Mouse (Mus musculus) hindbrain, embryonic 14.5 days (tissue): ENCODE measurements around the gene Trim28. TPM values are rescaled to one million over a fixed set of nuclear protein-coding genes. Genes with fewer than 3 reads are reported as not detected.

ENCODE experiments used
- ATAC-seq: fragments of 200-750 bp; cut with Nextera tagmentation; 2 replicates; pipeline ENCODE4 v1.8.0; 2017; ENCODE audit warnings: moderate number of reproducible peaks, mild to moderate bottlenecking, moderate TSS enrichment, moderate library complexity; ENCODE audit not compliant: low FRiP score
- DNase-seq: peaks from one replicate; pipeline ENCODE4 v3.0.0-alpha.2; 2015; ENCODE audit warnings: low spot score
- H3K27ac ChIP-seq: fragments of 300-500 bp; sonication (generic); 2 replicates; pipeline ENCODE4 v1.5.1; 2014; ENCODE audit warnings: mild to moderate bottlenecking, moderate library complexity
- H3K27me3 ChIP-seq: fragments of 300-500 bp; sonication (generic); 2 replicates; pipeline ENCODE4 v1.6.1; 2014; ENCODE audit warnings: mild to moderate bottlenecking, low read length, mixed read lengths; ENCODE audit not compliant: control insufficient read depth, insufficient read depth
- H3K36me3 ChIP-seq: fragments of 300-500 bp; sonication (generic); replicated peaks from 2 replicates; pipeline ENCODE4 v1.6.1; 2014; ENCODE audit not compliant: control insufficient read depth, insufficient read depth
- H3K4me1 ChIP-seq: fragments of 300-500 bp; sonication (generic); replicated peaks from 2 replicates; pipeline ENCODE4 v1.6.1; 2014; ENCODE audit warnings: antibody characterized with exemption, low read length, mixed read lengths; ENCODE audit not compliant: control insufficient read depth, insufficient read depth
- H3K4me2 ChIP-seq: fragments of 300-500 bp; sonication (generic); replicated peaks from 2 replicates; pipeline ENCODE4 v1.6.1; 2014; ENCODE audit warnings: mild to moderate bottlenecking, moderate library complexity
- H3K4me3 ChIP-seq: fragments of 300-500 bp; sonication (generic); replicated peaks from 2 replicates; pipeline ENCODE4 v1.5.1; 2014; ENCODE audit warnings: mild to moderate bottlenecking, low read length
- H3K9ac ChIP-seq: fragments of 300-500 bp; sonication (generic); 2 replicates; pipeline ENCODE4 v1.6.1; 2014
- H3K9me3 ChIP-seq: fragments of 300-500 bp; sonication (generic); 2 replicates; pipeline ENCODE4 v1.6.1; 2016; ENCODE audit warnings: low read length; ENCODE audit not compliant: control insufficient read depth
- WGBS: fragments of 180-500 bp; shearing (Covaris S2); extraction: QIAGEN DNeasy Blood & Tissue Kit; methylation state at CpG from one replicate; pipeline ENCODE4 v1.1.7; 2014; 5-methylcytosine and 5-hydroxymethylcytosine counted together
- polyA plus RNA-seq: library from polyadenylated mRNA; unstranded; fragments of >200 nt; fragmentation: Nextera tagmentation; extraction: Ambion mirVana; gene quantifications from 2 replicates; pipeline ENCODE4 v1.2.1, GENCODE M21; 2014

Gene Trim28
- polyA plus RNA-seq, 1 experiment from 2014 or later, result 271 TPM

GRCm38 (mm10) chr7:13072293-13072692 lies 73.4 kb downstream of the Trim28 start:
- no peak overlapping the region for H3K4me3 ChIP-seq
- H3K27ac ChIP-seq, result no peak overlapping the region
- no peaks in the 10 kb centered on the region for H3K36me3 ChIP-seq
- no peaks in the 10 kb centered on the region for H3K4me1 ChIP-seq
- H3K9me3 ChIP-seq, result no peaks in the 10 kb centered on the region
- ATAC-seq (no peak), DNase-seq (no peak)
- no peak overlapping the region for H3K4me2 ChIP-seq
- WGBS, result 62% methylated on average over 5 of the region's 5 CpGs
- H3K9ac ChIP-seq, result no peak overlapping the region
- H3K27me3 ChIP-seq, result no peaks in the 10 kb centered on the region

Other genes starting within 250 kb of the Trim28 start
- 27.7 and 31.0 TPM in 2 replicates for gene Zscan18, start 195.5 kb upstream of the Trim28 start, polyA plus RNA-seq
- gene Zfp329, start 180.3 kb upstream of the Trim28 start, polyA plus RNA-seq, result 30.8 and 31.5 TPM in 2 replicates
- 26.9 and 27.7 TPM in 2 replicates for gene Zfp110, start 164.4 kb upstream of the Trim28 start, polyA plus RNA-seq
- gene Zfp128, start 117.9 kb upstream of the Trim28 start, polyA plus RNA-seq, result 7.8 and 9.1 TPM in 2 replicates
- 10.5 and 13.0 TPM in 2 replicates for gene Zscan22, start 101.3 kb upstream of the Trim28 start, polyA plus RNA-seq
- 671 and 781 TPM in 2 replicates for gene Rps5, start 76.8 kb upstream of the Trim28 start, polyA plus RNA-seq
- 0.87 and 0.95 TPM in 2 replicates for gene Rnf225, start 71.7 kb upstream of the Trim28 start, polyA plus RNA-seq
- gene Zfp324, start 33.3 kb upstream of the Trim28 start, polyA plus RNA-seq, result 12.2 and 13.9 TPM in 2 replicates
- gene Zfp446, start 21.3 kb upstream of the Trim28 start, polyA plus RNA-seq, result 6.6 and 8.9 TPM in 2 replicates
- gene Slc27a5, start 922 bp upstream of the Trim28 start, polyA plus RNA-seq, result 0.14 and 0.29 TPM in 2 replicates
- gene Zbtb45, start 10.9 kb downstream of the Trim28 start, polyA plus RNA-seq, result 37.9 and 40.8 TPM in 2 replicates
- 173 and 184 TPM in 2 replicates for gene Chmp2a, start 35.7 kb downstream of the Trim28 start, polyA plus RNA-seq
- gene Ube2m, start 39.2 kb downstream of the Trim28 start, polyA plus RNA-seq, result 178 and 179 TPM in 2 replicates
- gene Mzf1, start 55.6 kb downstream of the Trim28 start, polyA plus RNA-seq, result 6.2 and 6.4 TPM in 2 replicates
- gene Vmn1r85, start 96.1 kb downstream of the Trim28 start, polyA plus RNA-seq, result 0.11 and 0.21 TPM in 2 replicates
- gene Vmn1r86, start 120.8 kb downstream of the Trim28 start, polyA plus RNA-seq, result not detected in 2 replicates
- gene Vmn1r87, start 141.0 kb downstream of the Trim28 start, polyA plus RNA-seq, result not detected in 2 replicates
- not detected in 2 replicates for gene Vmn1r88, start 160.5 kb downstream of the Trim28 start, polyA plus RNA-seq
- gene Vmn1r89, start 213.9 kb downstream of the Trim28 start, polyA plus RNA-seq, result not detected in 2 replicates